Mouse (Mus musculus): Measurements from ENCODE around the gene Gm10096. TPM values are rescaled to one million over a fixed set of nuclear protein-coding genes. Genes with fewer than 3 reads are reported as not detected.
"Not testable (repeated sequence)": the region's sequence is repeated elsewhere in the genome, so short reads cannot be mapped to it uniquely, and the experiment has no call there.

Gm10096 gene
- not detected in 2 replicates for polyA plus RNA-seq (2015; fragmentation: Nextera tagmentation; extraction: Ambion mirVana)

- not testable (repeated sequence) for H3K4me3 ChIP-seq (replicated peaks); ATAC-seq (ENCODE audit: insufficient read depth); H3K27ac ChIP-seq (replicated peaks); H3K9me3 ChIP-seq (replicated peaks); H3K9ac ChIP-seq; H3K4me1 ChIP-seq (replicated peaks); H3K36me3 ChIP-seq (replicated peaks); H3K27me3 ChIP-seq; H3K4me2 ChIP-seq
- WGBS (ENCODE audit: insufficient replicate concordance): no CpG with 5 or more reads among the region's 5 CpGs
These were observed at the start of gene Gm10096 for GRCm38 (mm10) chrX:28954602-28955001. Gm10096 (minus strand) TSS chrX:28954702.

All from liver, embryonic 15.5 days (tissue).